Mouse (Mus musculus) MEL (cell line): ENCODE data around the gene Tesk2. TPM values are rescaled to one million over a fixed set of nuclear protein-coding genes. Genes with fewer than 3 reads are reported as not detected.

ENCODE experiments used
- DNase-seq: peaks from one replicate; pipeline ENCODE4 v3.0.0; 2011; ENCODE audit warnings: low read depth, low spot score
- H3K27ac ChIP-seq: 2 replicates; pipeline ENCODE4 v1.5.1; 2012; ENCODE audit warnings: low read depth, mild to moderate bottlenecking, control low read depth, low read length, moderate library complexity; ENCODE audit not compliant: control insufficient read depth
- H3K27me3 ChIP-seq, 2 experiments: fragments of 150-350 bp in 1 of 2; sonication (generic) in 1 of 2; 2 replicates each; pipeline ENCODE4 v1.6.1; 2012; ENCODE audit warnings: low read length in 2 of 2, mild to moderate bottlenecking in 2 of 2, improper control_type of control experiment in 1 of 2, moderate library complexity in 1 of 2; ENCODE audit not compliant: insufficient read depth in 2 of 2, control insufficient read depth in 1 of 2
- H3K36me3 ChIP-seq, 2 experiments: 2 replicates each; pipeline ENCODE4 v1.6.1; 2012 to 2014; ENCODE audit warnings: low read length in 2 of 2, improper control_type of control experiment in 1 of 2, inconsistent platforms in 1 of 2, mild to moderate bottlenecking in 1 of 2; ENCODE audit not compliant: insufficient read depth in 2 of 2, control insufficient read depth in 1 of 2
- H3K4me1 ChIP-seq, 2 experiments: fragments of 150-350 bp in 1 of 2; sonication (generic) in 1 of 2; 2 replicates each; pipeline ENCODE4 v1.6.1; 2012; ENCODE audit warnings: low read length in 2 of 2, improper control_type of control experiment in 1 of 2, mild to moderate bottlenecking in 1 of 2; ENCODE audit not compliant: insufficient read depth in 2 of 2, control insufficient read depth in 1 of 2
- H3K4me3 ChIP-seq, 2 experiments: fragments of 150-350 bp in 1 of 2; sonication (generic) in 1 of 2; 2 replicates each; pipeline ENCODE4 v1.5.1; 2012; ENCODE audit warnings: low read depth in 2 of 2, low read length in 2 of 2, mild to moderate bottlenecking in 2 of 2, moderate library complexity in 2 of 2, control low read depth in 1 of 2, improper control_type of control experiment in 1 of 2; ENCODE audit not compliant: control insufficient read depth in 1 of 2, insufficient read depth in 1 of 2
- H3K79me2 ChIP-seq: 2 replicates; pipeline ENCODE4 v1.6.1; 2012; ENCODE audit warnings: mild to moderate bottlenecking, low read length, moderate library complexity; ENCODE audit not compliant: control insufficient read depth, poor library complexity, insufficient read depth
- H3K9ac ChIP-seq: 2 replicates; pipeline ENCODE4 v1.6.1; 2012; ENCODE audit warnings: low read depth, mild to moderate bottlenecking, control low read depth, low read length, moderate library complexity; ENCODE audit not compliant: control insufficient read depth, poor library complexity, severe bottlenecking
- H3K9me3 ChIP-seq: fragments of 150-350 bp; sonication (generic); replicated peaks from 2 replicates; pipeline ENCODE4 v1.6.1; 2012; ENCODE audit warnings: mild to moderate bottlenecking, low read length, improper control_type of control experiment, moderate library complexity; ENCODE audit not compliant: insufficient read depth
- CHD1 ChIP-seq: IDR thresholded peaks from 2 replicates; pipeline ENCODE4 v1.6.1; 2012; ENCODE audit warnings: low read depth, mild to moderate bottlenecking, inconsistent platforms, low read length, improper control_type of control experiment
- CHD2 ChIP-seq: IDR thresholded peaks from 2 replicates; pipeline ENCODE4 v1.6.1; 2011; ENCODE audit warnings: low read length, improper control_type of control experiment
- CTCF ChIP-seq, 3 experiments: IDR thresholded peaks in 2 of 3; conservative IDR thresholded peaks in 1 of 3; 2 replicates each; pipeline ENCODE4 v1.5.1; 2011 to 2012; ENCODE audit warnings: low read length in 3 of 3, low read depth in 2 of 3, mild to moderate bottlenecking in 2 of 3, improper control_type of control experiment in 1 of 3, inconsistent platforms in 1 of 3, mixed read lengths in 1 of 3, moderate library complexity in 1 of 3; ENCODE audit not compliant: control insufficient read depth in 1 of 3, insufficient read depth in 1 of 3, poor library complexity in 1 of 3, severe bottlenecking in 1 of 3
- EP300 ChIP-seq, 2 experiments: IDR thresholded peaks; 2 replicates each; pipeline ENCODE4 v1.6.1; 2011; ENCODE audit warnings: improper control_type of control experiment in 2 of 2, low read length in 2 of 2, low read depth in 1 of 2, mild to moderate bottlenecking in 1 of 2
- GABPA ChIP-seq: IDR thresholded peaks from 2 replicates; pipeline ENCODE4 v1.6.1; 2012; ENCODE audit warnings: low read depth, mild to moderate bottlenecking, inconsistent platforms, low read length, improper control_type of control experiment, moderate library complexity
- GATA1 ChIP-seq: IDR thresholded peaks from 2 replicates; pipeline ENCODE4 v1.6.1; 2011; ENCODE audit warnings: low read depth, low read length, improper control_type of control experiment
- HCFC1 ChIP-seq: IDR thresholded peaks from 2 replicates; pipeline ENCODE4 v1.6.1; 2012; ENCODE audit warnings: low read depth, mild to moderate bottlenecking, inconsistent platforms, low read length, improper control_type of control experiment, moderate library complexity
- KAT2A ChIP-seq: conservative IDR thresholded peaks from 2 replicates; pipeline ENCODE4 v1.6.1; 2012; ENCODE audit warnings: low read depth, low read length, improper control_type of control experiment, inconsistent platforms
- MAFK ChIP-seq: IDR thresholded peaks from 2 replicates; pipeline ENCODE4 v1.6.1; 2011; ENCODE audit warnings: low read depth, mild to moderate bottlenecking, low read length, improper control_type of control experiment, borderline replicate concordance
- MAX ChIP-seq: IDR thresholded peaks from 2 replicates; pipeline ENCODE4 v1.6.1; 2011; ENCODE audit warnings: low read length, improper control_type of control experiment
- MAZ ChIP-seq: IDR thresholded peaks from 2 replicates; pipeline ENCODE4 v1.6.1; 2012; ENCODE audit warnings: low read depth, mild to moderate bottlenecking, inconsistent platforms, low read length, improper control_type of control experiment
- MEF2A ChIP-seq: IDR thresholded peaks from 2 replicates; pipeline ENCODE4 v1.6.1; 2014; ENCODE audit warnings: low read depth, mild to moderate bottlenecking, inconsistent platforms, low read length, improper control_type of control experiment; ENCODE audit not compliant: poor library complexity, insufficient replicate concordance, severe bottlenecking; ENCODE audit errors: extremely low read depth
- MXI1 ChIP-seq: IDR thresholded peaks from 2 replicates; pipeline ENCODE4 v1.6.1; 2011; ENCODE audit warnings: mild to moderate bottlenecking, low read depth, low read length, improper control_type of control experiment
- MYB ChIP-seq: IDR thresholded peaks from 2 replicates; pipeline ENCODE4 v1.6.1; 2011; ENCODE audit warnings: mild to moderate bottlenecking, low read depth, low read length, improper control_type of control experiment
- MYC ChIP-seq: IDR thresholded peaks from 2 replicates; pipeline ENCODE4 v1.6.1; 2011; ENCODE audit warnings: low read depth, mild to moderate bottlenecking, low read length, improper control_type of control experiment, moderate library complexity
- NELFE ChIP-seq: IDR thresholded peaks from 2 replicates; pipeline ENCODE4 v1.6.1; 2011; ENCODE audit warnings: low read depth, low read length, improper control_type of control experiment
- POLR2AphosphoS2 ChIP-seq: IDR thresholded peaks from 2 replicates; pipeline ENCODE4 v1.6.1; 2011; ENCODE audit warnings: low read length, improper control_type of control experiment
- POLR2AphosphoS5 ChIP-seq: IDR thresholded peaks from 2 replicates; pipeline ENCODE4 v1.6.1; 2012; ENCODE audit warnings: low read depth, borderline replicate concordance, mild to moderate bottlenecking, inconsistent platforms, low read length, moderate library complexity, mixed read lengths
- RAD21 ChIP-seq: IDR thresholded peaks from 2 replicates; pipeline ENCODE4 v1.6.1; 2011; ENCODE audit warnings: mild to moderate bottlenecking, low read depth, low read length, improper control_type of control experiment
- SIN3A ChIP-seq: IDR thresholded peaks from 2 replicates; pipeline ENCODE4 v1.6.1; 2012; ENCODE audit warnings: low read length, improper control_type of control experiment, inconsistent platforms
- TAL1 ChIP-seq: IDR thresholded peaks from 2 replicates; pipeline ENCODE4 v1.6.1; 2012; ENCODE audit warnings: mild to moderate bottlenecking, inconsistent platforms, low read length, moderate library complexity, mixed read lengths
- TBP ChIP-seq: IDR thresholded peaks from 2 replicates; pipeline ENCODE4 v1.8.0; 2011; ENCODE audit warnings: low read depth, low read length, improper control_type of control experiment
- TCF12 ChIP-seq: IDR thresholded peaks from 2 replicates; pipeline ENCODE4 v1.6.1; 2014; ENCODE audit warnings: low read depth, mild to moderate bottlenecking, inconsistent platforms, low read length, improper control_type of control experiment, moderate library complexity
- USF1 ChIP-seq: IDR thresholded peaks from 2 replicates; pipeline ENCODE4 v1.6.1; 2014; ENCODE audit warnings: low read depth, mild to moderate bottlenecking, inconsistent platforms, low read length, improper control_type of control experiment, moderate library complexity
- USF2 ChIP-seq, 2 experiments: IDR thresholded peaks; 2 replicates each; pipeline ENCODE4 v1.6.1; 2011 to 2012; ENCODE audit warnings: improper control_type of control experiment in 2 of 2, low read length in 2 of 2, borderline replicate concordance in 1 of 2, inconsistent platforms in 1 of 2, low read depth in 1 of 2, mild to moderate bottlenecking in 1 of 2; ENCODE audit not compliant: insufficient read depth in 1 of 2
- ZC3H11A ChIP-seq: IDR thresholded peaks from 2 replicates; pipeline ENCODE4 v1.6.1; 2012; ENCODE audit warnings: low read depth, mild to moderate bottlenecking, inconsistent platforms, low read length, improper control_type of control experiment
- ZKSCAN1 ChIP-seq: IDR thresholded peaks from 2 replicates; pipeline ENCODE4 v1.6.1; 2012; ENCODE audit warnings: low read depth, mild to moderate bottlenecking, inconsistent platforms, low read length, improper control_type of control experiment, moderate library complexity
- ZMIZ1 ChIP-seq: IDR thresholded peaks from 2 replicates; pipeline ENCODE4 v1.6.1; 2012; ENCODE audit warnings: low read depth, mild to moderate bottlenecking, inconsistent platforms, low read length, improper control_type of control experiment, moderate library complexity
- ZNF384 ChIP-seq: IDR thresholded peaks from 2 replicates; pipeline ENCODE4 v1.6.1; 2012; ENCODE audit warnings: low read depth, mild to moderate bottlenecking, inconsistent platforms, low read length, improper control_type of control experiment
- polyA plus RNA-seq, 2 experiments: library from polyadenylated mRNA; stranded (reverse) in 1 of 2; unstranded in 1 of 2; fragments of >175 nt in 1 of 2; fragments of >200 nt in 1 of 2; gene quantifications; 2 replicates each; pipeline versions ENCODE4 v1.2.1 to v1.2.4; 2012; ENCODE audit warnings: low replicate concordance in 2 of 2, low read depth in 1 of 2; ENCODE audit not compliant: insufficient read length in 2 of 2, insufficient read depth in 1 of 2, missing spikeins in 1 of 2
- total RNA-seq: library from RNA; depleted of rRNA; stranded (reverse); fragments of 300-350 nt; gene quantifications from 2 replicates; pipeline ENCODE4 v1.2.3, GENCODE M21; 2012

Tesk2 gene
- total and polyA plus RNA-seq, 3 experiments = 2.3 to 3.3 TPM; not detected in 1

- TF ChIP-seq POLR2AphosphoS5 (no peak), MAX (no peak; the same call in none of the 2 replicates), USF2 (IDR thresholded peaks at IDR 0.05; ENCODE audit: borderline replicate concordance in 1 of 2, insufficient read depth in 1 of 2, low read depth in 1 of 2, low read length in 2 of 2) (no peak), EP300 (IDR thresholded peaks at IDR 0.05; ENCODE audit: low read depth in 1 of 2, low read length in 2 of 2) (peak in 1 of 2 experiments; percentile 23; a peak in 1 of 4 replicates), ZC3H11A (no peak), CTCF (IDR thresholded peaks at IDR 0.05 in 2 of 3, conservative IDR thresholded peaks at IDR 0.05 in 1 of 3; ENCODE audit: control insufficient read depth in 1 of 3, insufficient read depth in 1 of 3, low read depth in 2 of 3, low read length in 3 of 3, poor library complexity in 1 of 3, severe bottlenecking in 1 of 3) (0 out of 6 replicates have a peak, but pooled peaks of 1 of the 3 experiments have one; percentile 7), KAT2A (peak; percentile 65; the same call in 1 of the 2 replicates), USF1 (peak; percentile 45; the same call in 1 of the 2 replicates), POLR2AphosphoS2 (peak; percentile 95), MAZ (peak; percentile 90; the same call in 1 of the 2 replicates), TCF12 (0 out of 2 replicates have a peak, but pooled peaks have one; percentile 57), HCFC1 (peak; percentile 94), NELFE (peak; percentile 89), ZNF384 (no peak), ZKSCAN1 (no peak), MAFK (no peak), MEF2A (no peak), ZMIZ1 (peak; percentile 79; the same call in 1 of the 2 replicates)
Observed at GRCm38 (mm10) chr4:116807197-116808129, 86.7 kb downstream of the Tesk2 start, which contains the start of the genes Toe1 and Mutyh (continued).

- Histone ChIP-seq H3K9me3 (no peaks in the 10 kb centered on the region), H3K27ac (no peak overlapping the region), H3K27me3 (no peaks in the 10 kb centered on the region), H3K9ac (no peak overlapping the region), H3K79me2 (peaks cover 12% of the 10 kb centered on the region), H3K4me1 (peaks cover 0 to 10% of the 10 kb centered on the region in 2 experiments; a peak in 2 of 4 replicates), H3K36me3 (peaks cover 0 to 3% of the 10 kb centered on the region in 2 experiments; a peak in 2 of 4 replicates), H3K4me3 (no peak overlapping the region)
- peak; percentile 28 for DNase-seq
- TF ChIP-seq CHD2 (no peak), MYB (no peak), HCFC1 (no peak), TBP (no peak), USF1 (peak; percentile 56; the same call in 1 of the 2 replicates), NELFE (no peak), MYC (no peak), ZKSCAN1 (no peak), CTCF (IDR thresholded peaks at IDR 0.05 in 2 of 3, conservative IDR thresholded peaks at IDR 0.05 in 1 of 3; ENCODE audit: control insufficient read depth in 1 of 3, insufficient read depth in 1 of 3, low read depth in 2 of 3, low read length in 3 of 3, poor library complexity in 1 of 3, severe bottlenecking in 1 of 3) (no peak), GABPA (no peak), SIN3A (no peak), MXI1 (no peak; the same call in 1 of the 2 replicates), MEF2A (no peak), ZNF384 (no peak), ZC3H11A (no peak), GATA1 (peak; percentile 23; the same call in 1 of the 2 replicates), TAL1 (no peak), CHD1 (no peak), TCF12 (peak; percentile 76; the same call in 1 of the 2 replicates), POLR2AphosphoS5 (no peak), KAT2A (no peak), MAZ (no peak), MAFK (no peak), RAD21 (no peak)
Observed at GRCm38 (mm10) chr4:116811012-116811411, 90.3 kb downstream of the Tesk2 start.
